Mouse (Mus musculus) intestine, embryonic 16.5 days (tissue): ENCODE data around the gene Nrg4. TPM values are rescaled to one million over a fixed set of nuclear protein-coding genes. Genes with fewer than 3 reads are reported as not detected.

Experiments
- ATAC-seq: fragments of 200-750 bp; cut with Nextera tagmentation; 2 replicates; pipeline ENCODE4 v1.8.0; 2017; ENCODE audit warnings: moderate TSS enrichment, moderate library complexity
- H3K27ac ChIP-seq: fragments of 300-500 bp; sonication (generic); 2 replicates; pipeline ENCODE4 v1.5.1; 2014; ENCODE audit warnings: mild to moderate bottlenecking, low read length
- H3K27me3 ChIP-seq: fragments of 300-500 bp; sonication (generic); replicated peaks from 2 replicates; pipeline ENCODE4 v1.6.1; 2014; ENCODE audit warnings: low read length, control low read depth, mixed read lengths; ENCODE audit not compliant: control insufficient read depth, insufficient read depth
- H3K36me3 ChIP-seq: fragments of 300-500 bp; sonication (generic); 2 replicates; pipeline ENCODE4 v1.6.1; 2014; ENCODE audit warnings: low read length, control low read depth; ENCODE audit not compliant: control insufficient read depth, insufficient read depth
- H3K4me1 ChIP-seq: fragments of 300-500 bp; sonication (generic); 2 replicates; pipeline ENCODE4 v1.6.1; 2014; ENCODE audit warnings: low read length, control low read depth, mixed read lengths; ENCODE audit not compliant: control insufficient read depth, insufficient read depth
- H3K4me2 ChIP-seq: fragments of 300-500 bp; sonication (generic); 2 replicates; pipeline ENCODE4 v1.6.1; 2014; ENCODE audit warnings: low read depth, low read length, control low read depth
- H3K4me3 ChIP-seq: fragments of 300-500 bp; sonication (generic); 2 replicates; pipeline ENCODE4 v1.5.1; 2014; ENCODE audit warnings: mild to moderate bottlenecking, low read length
- H3K9ac ChIP-seq: fragments of 300-500 bp; sonication (generic); 2 replicates; pipeline ENCODE4 v1.6.1; 2014; ENCODE audit warnings: low read depth, low read length
- H3K9me3 ChIP-seq: fragments of 300-500 bp; sonication (generic); 2 replicates; pipeline ENCODE4 v1.6.1; 2016; ENCODE audit warnings: low read length, control low read depth; ENCODE audit not compliant: control insufficient read depth
- WGBS: fragments of 180-500 bp; shearing (Covaris S2); extraction: QIAGEN DNeasy Blood & Tissue Kit; methylation state at CpG from one replicate; pipeline ENCODE4 v1.1.7; 2014; 5-methylcytosine and 5-hydroxymethylcytosine counted together
- polyA plus RNA-seq: library from polyadenylated mRNA; unstranded; fragments of >200 nt; fragmentation: Nextera tagmentation; extraction: Ambion mirVana; gene quantifications from 2 replicates; pipeline ENCODE4 v1.2.1, GENCODE M21; 2015

Gene Nrg4
- polyA plus RNA-seq, 1 experiment from 2014 or later, result 0.88 TPM

DNA sequence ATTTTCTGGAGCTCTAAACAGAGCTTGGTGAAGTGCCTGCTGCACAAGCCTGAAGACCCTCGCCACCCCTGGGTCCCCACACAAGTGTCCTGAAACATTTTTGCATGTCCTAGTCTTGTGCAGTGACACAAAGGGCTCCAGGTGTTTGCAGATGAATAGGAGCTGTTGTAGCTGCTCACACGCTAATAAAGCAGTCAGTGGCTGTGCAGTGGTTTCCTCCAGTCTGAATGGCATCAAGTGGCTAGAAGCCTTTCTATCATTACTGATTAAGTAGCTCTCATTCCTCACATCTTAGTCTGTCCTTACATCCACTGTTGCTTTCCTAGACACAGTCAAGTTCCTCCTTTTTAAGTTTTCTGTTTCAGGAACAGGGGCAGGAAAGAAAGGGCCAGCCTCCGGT is 111.0 kb downstream of the Nrg4 start:
- peaks cover 17% of the 10 kb centered on the region for H3K4me1 ChIP-seq
- H3K4me3 ChIP-seq, result no peak overlapping the region
- H3K27me3 ChIP-seq, result no peaks in the 10 kb centered on the region
- H3K9me3 ChIP-seq, result no peaks in the 10 kb centered on the region
- peaks cover 23% of the 10 kb centered on the region for H3K36me3 ChIP-seq
- H3K27ac ChIP-seq, result no peak overlapping the region; the same call in 1 of the 2 replicates
- no peak for ATAC-seq
- H3K4me2 ChIP-seq, result no peak overlapping the region
- whole genome bisulfite sequencing, result 85% methylated on average over 3 of the region's 3 CpGs
- H3K9ac ChIP-seq, result no peak overlapping the region

DNA sequence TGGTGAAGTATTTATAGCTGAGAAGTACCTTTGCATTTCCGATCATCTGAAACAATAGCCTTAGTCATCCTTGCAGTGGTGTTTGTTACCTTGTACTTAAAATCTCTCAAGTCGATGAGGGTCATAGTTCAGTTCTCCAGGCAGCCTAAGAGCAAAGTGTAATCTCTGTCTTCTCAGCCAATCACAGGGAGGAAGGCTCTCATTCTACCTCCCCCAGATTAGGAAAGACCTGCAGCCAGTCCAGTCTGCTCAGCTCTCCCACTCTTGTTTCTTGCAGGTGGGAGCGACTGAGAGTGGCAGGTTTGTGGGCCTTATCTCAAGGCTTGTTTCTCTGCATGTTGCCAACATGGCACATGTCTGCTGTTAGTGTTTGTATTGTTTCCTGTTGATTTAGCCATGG is 111.6 kb downstream of the Nrg4 start:
- H3K36me3 ChIP-seq, result peaks cover 23% of the 10 kb centered on the region
- no peaks in the 10 kb centered on the region for H3K9me3 ChIP-seq
- peaks cover 21% of the 10 kb centered on the region for H3K4me1 ChIP-seq
- WGBS, result 60% methylated on average over 3 of the region's 3 CpGs
- no peak overlapping the region for H3K4me3 ChIP-seq
- no peak overlapping the region; the same call in 1 of the 2 replicates for H3K27ac ChIP-seq
- peak; percentile 76 for ATAC-seq
- H3K9ac ChIP-seq, result no peak overlapping the region
- H3K27me3 ChIP-seq, result no peaks in the 10 kb centered on the region
- no peak overlapping the region for H3K4me2 ChIP-seq

GRCm38 (mm10) chr9:55213396-55213795 is 113.2 kb downstream of the Nrg4 start:
- no peak overlapping the region for H3K9ac ChIP-seq
- peaks cover 21% of the 10 kb centered on the region for H3K36me3 ChIP-seq
- H3K4me3 ChIP-seq, result no peak overlapping the region
- peaks cover 27% of the 10 kb centered on the region for H3K4me1 ChIP-seq
- ATAC-seq, result no peak
- H3K9me3 ChIP-seq, result no peaks in the 10 kb centered on the region
- H3K4me2 ChIP-seq, result no peak overlapping the region
- WGBS, result 71% methylated on average over 1 of the region's 1 CpGs
- H3K27ac ChIP-seq, result no peak overlapping the region
- no peaks in the 10 kb centered on the region for H3K27me3 ChIP-seq

GRCm38 (mm10) chr9:55211611-55212010 is 115.0 kb downstream of the Nrg4 start:
- Histone ChIP-seq H3K4me1 (peaks cover 27% of the 10 kb centered on the region), H3K27ac (no peak overlapping the region; the same call in 1 of the 2 replicates), H3K9ac (no peak overlapping the region), H3K9me3 (no peaks in the 10 kb centered on the region), H3K4me2 (no peak overlapping the region), H3K4me3 (no peak overlapping the region), H3K36me3 (peaks cover 17% of the 10 kb centered on the region; the same call in 1 of the 2 replicates), H3K27me3 (no peaks in the 10 kb centered on the region)
- ATAC-seq, result no peak
- WGBS, result 69% methylated on average over 4 of the region's 4 CpGs

DNA sequence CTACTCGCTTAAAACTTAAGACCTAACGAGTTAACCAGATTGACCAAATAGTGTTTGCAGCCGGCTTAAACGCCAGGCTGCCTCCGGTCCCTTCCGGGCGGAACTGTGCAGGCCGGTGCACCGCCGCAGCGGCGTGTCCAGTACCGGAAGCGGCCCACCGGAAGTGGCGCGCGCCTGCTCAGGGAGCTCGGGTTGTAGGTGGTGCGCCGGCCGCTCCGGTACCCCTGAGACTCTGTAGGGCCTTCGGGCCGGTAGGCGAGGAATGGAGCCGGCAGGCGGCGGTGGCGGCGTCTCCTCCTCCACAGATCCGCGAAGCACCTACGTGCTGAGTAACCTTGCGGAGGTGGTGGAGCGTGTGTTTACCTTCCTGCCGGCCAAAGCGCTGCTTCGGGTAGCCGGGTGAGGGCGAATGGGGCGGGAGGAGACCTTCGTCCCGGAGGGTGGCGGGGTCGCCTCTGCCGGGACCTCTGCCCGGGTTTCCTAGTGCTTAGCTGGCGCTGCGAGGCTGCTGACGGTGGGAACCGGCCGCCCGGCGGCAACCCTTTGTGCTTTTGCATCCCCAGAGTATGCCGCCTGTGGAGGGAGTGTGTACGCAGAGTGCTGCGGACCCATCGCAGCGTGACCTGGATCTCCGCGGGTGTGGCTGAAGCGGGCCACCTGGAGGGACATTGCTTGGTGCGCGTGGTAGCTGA is 117.7 kb downstream of the Nrg4 start, which contains the start of gene Fbxo22:
Fbxo22 (plus strand) TSS at position 136 of the 692 bp plus-strand sequence.
- Histone ChIP-seq H3K4me3 (peak within 1 kb of the TSS; percentile 91), H3K4me2 (peak within 1 kb of the TSS; percentile 83), H3K9me3 (no peaks in the 10 kb centered on the region), H3K27ac (peak within 1 kb of the TSS; percentile 81), H3K27me3 (no peaks in the 10 kb centered on the region), H3K4me1 (peaks cover 22% of the 10 kb centered on the region), H3K36me3 (peaks cover 1% of the 10 kb centered on the region; the same call in 1 of the 2 replicates), H3K9ac (peak within 1 kb of the TSS; percentile 78)
- ATAC-seq, result peak; percentile 99
- WGBS, result under 1% methylated on average over 65 of the region's 65 CpGs

- no peaks in the 10 kb centered on the region for H3K9me3 ChIP-seq
- ATAC-seq, result peak; percentile 22; the same call in 1 of the 2 replicates
Measured at GRCm38 (mm10) chr9:55208458-55208789, 118.2 kb downstream of the Nrg4 start.

GRCm38 (mm10) chr9:55199348-55199747 is 127.3 kb downstream of the Nrg4 start:
- no peak for ATAC-seq

More at GRCm38 (mm10) chr9:55208458-55208789, 118.2 kb downstream of the Nrg4 start:
- no peaks in the 10 kb centered on the region for H3K36me3 ChIP-seq
- H3K9ac ChIP-seq, result peak overlapping the region; percentile 78
- peaks cover 21% of the 10 kb centered on the region for H3K4me1 ChIP-seq
- WGBS, result 0% methylated on average over 2 of the region's 2 CpGs
- H3K27me3 ChIP-seq, result no peaks in the 10 kb centered on the region
- peak overlapping the region; percentile 91 for H3K4me3 ChIP-seq
- H3K27ac ChIP-seq, result peak overlapping the region; percentile 81
- H3K4me2 ChIP-seq, result peak overlapping the region; percentile 83

DNA sequence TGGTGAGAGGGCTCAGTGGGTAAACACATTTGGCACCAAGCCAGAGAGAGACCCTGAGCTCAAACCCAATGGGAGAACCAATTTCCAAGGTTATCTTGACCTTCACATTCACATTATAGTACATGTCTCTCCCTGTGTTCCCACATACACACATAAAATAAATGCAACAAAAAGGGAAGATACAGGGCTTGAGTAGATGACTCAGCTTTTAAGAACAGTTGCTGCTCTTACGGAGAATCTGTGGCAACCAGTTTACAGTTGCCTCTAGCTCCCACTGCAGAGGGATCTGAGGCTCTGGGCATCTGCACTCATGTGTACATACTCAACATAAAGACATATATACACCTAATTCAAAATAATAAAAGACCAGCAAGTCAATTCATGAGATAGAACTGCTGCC is 128.4 kb downstream of the Nrg4 start:
- no peak overlapping the region for H3K9ac ChIP-seq
- H3K4me3 ChIP-seq, result no peak overlapping the region
- no peaks in the 10 kb centered on the region for H3K9me3 ChIP-seq
- H3K4me1 ChIP-seq, result no peaks in the 10 kb centered on the region
- H3K27ac ChIP-seq, result no peak overlapping the region
- WGBS, result 95% methylated on average over 1 of the region's 1 CpGs
- no peak for ATAC-seq
- no peaks in the 10 kb centered on the region for H3K27me3 ChIP-seq
- no peak overlapping the region for H3K4me2 ChIP-seq
- no peaks in the 10 kb centered on the region for H3K36me3 ChIP-seq

More at GRCm38 (mm10) chr9:55199348-55199747, 127.3 kb downstream of the Nrg4 start:
- Histone ChIP-seq H3K4me3 (no peak overlapping the region), H3K27ac (no peak overlapping the region), H3K4me2 (no peak overlapping the region), H3K36me3 (no peaks in the 10 kb centered on the region), H3K27me3 (no peaks in the 10 kb centered on the region), H3K9ac (no peak overlapping the region), H3K9me3 (no peaks in the 10 kb centered on the region), H3K4me1 (no peaks in the 10 kb centered on the region)
- WGBS, result 78% methylated on average over 2 of the region's 2 CpGs

GRCm38 (mm10) chr9:55195876-55196275 is 130.8 kb downstream of the Nrg4 start:
- Histone ChIP-seq H3K9ac (no peak overlapping the region), H3K36me3 (no peaks in the 10 kb centered on the region; the same call in 1 of the 2 replicates), H3K9me3 (no peaks in the 10 kb centered on the region), H3K4me2 (no peak overlapping the region), H3K27me3 (no peaks in the 10 kb centered on the region), H3K4me1 (no peaks in the 10 kb centered on the region), H3K27ac (no peak overlapping the region), H3K4me3 (no peak overlapping the region)
- no peak for ATAC-seq
- WGBS, result 90% methylated on average over 3 of the region's 3 CpGs
